Mouse (Mus musculus): ENCODE measurements around the gene Pfkfb3.

GRCm38 (mm10) chr2:11460976-11461375 is 92.9 kb downstream of the Pfkfb3 start:
- TF ChIP-seq POLR2A (IDR thresholded peaks at IDR 0.05; ENCODE audit: low read depth, low read length) = no peak
- no peak for TF ChIP-seq CTCF (IDR thresholded peaks at IDR 0.05; ENCODE audit: borderline replicate concordance, insufficient read depth, low read length)

Data from embryonic fibroblast, embryonic 13.5 days (primary cell).